Mouse (Mus musculus) lung, postnatal 0 days (tissue): Measurements from ENCODE around the gene Sf3a2.

ENCODE experiments used
- CTCF ChIP-seq: IDR thresholded peaks from 2 replicates; pipeline ENCODE4 v1.5.1; 2016; ENCODE audit warnings: antibody characterized with exemption, mild to moderate bottlenecking
- EP300 ChIP-seq: IDR thresholded peaks from 2 replicates; pipeline ENCODE4 v1.6.1; 2016; ENCODE audit warnings: antibody characterized with exemption, mild to moderate bottlenecking, control low read depth

DNA sequence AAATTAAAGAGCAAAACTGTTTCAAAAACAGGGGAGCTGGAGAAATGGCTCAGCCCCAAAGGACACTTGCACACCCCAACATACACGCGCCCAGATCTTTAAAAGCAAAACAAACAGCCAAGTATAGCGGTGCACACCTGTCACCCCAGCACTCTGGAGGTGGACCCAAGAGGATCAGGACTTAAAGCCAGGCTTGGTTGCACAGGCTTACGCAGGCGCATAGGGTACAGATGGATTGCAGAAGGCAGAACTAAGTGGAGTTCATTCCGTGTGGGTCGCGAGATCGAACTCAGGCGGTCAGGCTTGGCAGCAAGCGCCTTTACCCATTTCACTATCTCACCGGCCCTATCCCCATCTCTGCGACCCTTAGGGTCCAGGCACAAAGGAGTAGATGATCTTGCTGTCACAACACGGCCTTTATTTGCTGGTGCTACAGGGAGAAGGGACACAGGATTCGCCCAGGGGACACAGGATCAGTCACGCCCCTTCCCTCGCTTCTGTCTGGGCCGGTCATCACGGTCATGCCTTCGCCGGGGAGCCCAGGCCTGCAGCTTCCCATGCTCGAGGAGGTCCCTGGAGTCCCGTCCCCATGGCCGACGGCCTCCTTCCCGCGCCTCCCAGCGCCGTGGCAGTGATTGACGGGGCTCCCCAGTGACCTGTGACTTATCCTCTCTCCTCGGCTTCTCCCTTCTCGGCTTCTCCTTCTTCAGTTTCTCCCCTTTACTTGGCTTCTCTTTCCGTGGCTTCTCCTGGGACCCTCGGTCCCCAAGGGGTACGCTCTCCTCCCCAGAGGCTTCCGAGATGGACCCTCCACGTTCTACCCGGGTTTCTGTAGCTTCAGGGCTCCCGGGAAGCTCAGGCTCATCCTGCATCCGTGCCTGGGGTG lies 10.3 kb downstream of the Sf3a2 start:
- TF ChIP-seq CTCF (no peak), EP300 (no peak)
